Mouse (Mus musculus): ENCODE data around the gene Bag5. TPM values are rescaled to one million over a fixed set of nuclear protein-coding genes. Genes with fewer than 3 reads are reported as not detected.
"Not testable (repeated sequence)": the region's sequence is repeated elsewhere in the genome, so short reads cannot be mapped to it uniquely, and the experiment has no call there.

The Bag5 gene
- total RNA-seq, 2 experiments from 2014 or later: 19.7 to 26.3 TPM

- not testable (repeated sequence) for DNase-seq
Measured at GRCm38 (mm10) chr12:111736676-111737075, 23.6 kb upstream of the Bag5 start.

- no peak for DNase-seq
Measured at GRCm38 (mm10) chr12:111734912-111735311, 21.9 kb upstream of the Bag5 start.

- no peak for DNase-seq
Measured at GRCm38 (mm10) chr12:111732921-111733320, 19.9 kb upstream of the Bag5 start.

GRCm38 (mm10) chr12:111731822-111732807 lies 19.1 kb upstream of the Bag5 start:
- DNase-seq: peak; percentile 91 to 92

GRCm38 (mm10) chr12:111727956-111728355 lies 14.9 kb upstream of the Bag5 start:
- DNase-seq: no peak

- DNase-seq: peak; percentile 78 to 91
Measured at GRCm38 (mm10) chr12:111726122-111726463, 13.0 kb upstream of the Bag5 start.

- peak; percentile 35 to 48 for DNase-seq
Measured at GRCm38 (mm10) chr12:111725338-111726121, 12.5 kb upstream of the Bag5 start.

GRCm38 (mm10) chr12:111724638-111725337 lies 11.7 kb upstream of the Bag5 start:
- peak; percentile 63 to 88 for DNase-seq

GRCm38 (mm10) chr12:111722654-111723053 lies 9.6 kb upstream of the Bag5 start:
- DNase-seq: peak in 1 of 2 experiments; percentile 83

GRCm38 (mm10) chr12:111720222-111720621 lies 7.2 kb upstream of the Bag5 start:
- DNase-seq: no peak

- DNase-seq: no peak
Measured at GRCm38 (mm10) chr12:111718656-111719055, 5.6 kb upstream of the Bag5 start.

- no peak for DNase-seq
Measured at GRCm38 (mm10) chr12:111716505-111716904, 3.4 kb upstream of the Bag5 start.

GRCm38 (mm10) chr12:111713880-111714279 lies 823 bp upstream of the Bag5 start:
- DNase-seq: not testable (repeated sequence)

GRCm38 (mm10) chr12:111712476-111712875 lies 581 bp downstream of the Bag5 start:
- no peak for DNase-seq

- DNase-seq: peak in 1 of 2 experiments; percentile 47
Measured at GRCm38 (mm10) chr12:111710091-111710490, 3.0 kb downstream of the Bag5 start.

- DNase-seq: peak in 1 of 2 experiments; percentile 55
Measured at GRCm38 (mm10) chr12:111708181-111708580, 4.9 kb downstream of the Bag5 start.

GRCm38 (mm10) chr12:111705186-111705973 lies 7.7 kb downstream of the Bag5 start:
- DNase-seq: peak; percentile 90 to 94

- peak; percentile 80 to 90 for DNase-seq
Measured at GRCm38 (mm10) chr12:111704609-111705008, 8.4 kb downstream of the Bag5 start.

GRCm38 (mm10) chr12:111703301-111703700 lies 9.8 kb downstream of the Bag5 start:
- no peak for DNase-seq

- DNase-seq: no peak
Measured at GRCm38 (mm10) chr12:111700920-111701458, 12.1 kb downstream of the Bag5 start.

- DNase-seq: no peak
Measured at GRCm38 (mm10) chr12:111699542-111699941, 13.5 kb downstream of the Bag5 start.
